Mouse (Mus musculus) erythroblast, embryonic 14.5 days (primary cell): ENCODE measurements around the gene Rbm20. TPM values are rescaled to one million over a fixed set of nuclear protein-coding genes. Genes with fewer than 3 reads are reported as not detected.

Experiments used
- H3K27me3 ChIP-seq: 2 replicates; pipeline ENCODE4 v1.6.1; 2012; ENCODE audit warnings: inconsistent platforms; ENCODE audit not compliant: control insufficient read depth
- H3K36me3 ChIP-seq: 2 replicates; pipeline ENCODE4 v1.6.1; 2012; ENCODE audit warnings: mild to moderate bottlenecking, inconsistent platforms; ENCODE audit not compliant: control insufficient read depth
- H3K4me1 ChIP-seq: 2 replicates; pipeline ENCODE4 v1.6.1; 2012; ENCODE audit warnings: inconsistent platforms; ENCODE audit not compliant: control insufficient read depth
- H3K4me3 ChIP-seq: replicated peaks from 2 replicates; pipeline ENCODE3; 2012; ENCODE audit warnings: moderate library complexity, mild to moderate bottlenecking, inconsistent platforms
- H3K9me3 ChIP-seq: 2 replicates; pipeline ENCODE4 v1.6.1; 2012; ENCODE audit warnings: low read length, inconsistent platforms, mixed read lengths; ENCODE audit not compliant: control insufficient read depth
- GATA1 ChIP-seq: IDR thresholded peaks from 2 replicates; pipeline ENCODE4 v1.6.1; 2012; ENCODE audit warnings: low read length, inconsistent platforms, mixed read lengths
- TAL1 ChIP-seq: IDR thresholded peaks from 3 replicates; pipeline ENCODE4 v1.6.1; 2012; ENCODE audit warnings: low read length, inconsistent platforms, mixed read lengths
- polyA plus RNA-seq: library from polyadenylated mRNA; stranded (reverse); fragments of >175 nt; gene quantifications from 2 replicates; pipeline ENCODE4 v1.2.3, GENCODE M21; 2012

Gene Rbm20
- polyA plus RNA-seq, 1 experiment: not detected

DNA sequence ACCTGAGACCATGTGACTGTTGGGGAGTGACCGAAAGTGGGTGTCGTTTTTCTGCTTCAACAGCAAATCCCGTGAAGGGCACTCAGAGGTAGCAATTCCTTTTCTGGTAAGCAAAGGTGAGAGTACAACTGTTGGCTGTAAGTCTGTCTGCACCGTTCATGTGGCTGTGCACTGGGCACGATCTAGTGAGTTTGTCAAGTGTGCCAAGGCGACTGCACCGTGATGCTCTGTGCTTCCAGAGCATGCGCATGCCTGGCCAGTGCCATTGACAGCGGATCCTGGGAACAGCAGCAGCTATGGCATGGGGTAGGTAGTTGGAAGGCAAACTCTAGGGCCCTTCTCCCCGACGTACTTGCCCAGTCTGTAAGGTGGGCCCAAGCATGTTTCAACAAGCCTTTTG lies 49.6 kb downstream of the Rbm20 start:
- H3K9me3 ChIP-seq: no peaks in the 10 kb centered on the region
- H3K4me1 ChIP-seq: no peaks in the 10 kb centered on the region; the same call in 1 of the 2 replicates
- H3K4me3 ChIP-seq: no peak overlapping the region
- no peaks in the 10 kb centered on the region for H3K27me3 ChIP-seq
- no peaks in the 10 kb centered on the region for H3K36me3 ChIP-seq
- TF ChIP-seq GATA1: no peak
- no peak for TF ChIP-seq TAL1

DNA sequence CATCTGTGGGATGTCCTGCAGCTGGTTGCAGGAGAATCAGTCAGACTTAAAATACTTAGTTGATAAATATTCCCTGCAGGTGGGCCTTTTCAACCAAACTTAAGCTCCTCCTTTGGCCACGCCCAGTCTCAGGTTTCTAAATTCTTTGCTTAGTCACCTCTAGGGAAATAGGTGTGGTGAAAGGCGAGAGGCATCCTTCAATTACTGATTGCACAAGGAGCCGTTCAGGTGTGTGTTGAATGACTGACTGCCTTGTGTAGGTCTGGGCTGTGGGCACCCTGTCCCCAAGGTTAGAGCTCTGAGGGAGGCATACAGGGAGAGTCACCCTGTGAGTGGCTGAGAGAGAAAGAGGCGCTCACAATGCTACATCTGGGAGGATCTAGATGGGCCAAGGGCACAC lies 50.2 kb downstream of the Rbm20 start:
- H3K4me3 ChIP-seq: no peak overlapping the region
- no peaks in the 10 kb centered on the region for H3K9me3 ChIP-seq
- no peaks in the 10 kb centered on the region for H3K27me3 ChIP-seq
- TF ChIP-seq GATA1 (no peak), TAL1 (no peak)
- H3K4me1 ChIP-seq: no peaks in the 10 kb centered on the region; the same call in 1 of the 2 replicates
- H3K36me3 ChIP-seq: no peaks in the 10 kb centered on the region

DNA sequence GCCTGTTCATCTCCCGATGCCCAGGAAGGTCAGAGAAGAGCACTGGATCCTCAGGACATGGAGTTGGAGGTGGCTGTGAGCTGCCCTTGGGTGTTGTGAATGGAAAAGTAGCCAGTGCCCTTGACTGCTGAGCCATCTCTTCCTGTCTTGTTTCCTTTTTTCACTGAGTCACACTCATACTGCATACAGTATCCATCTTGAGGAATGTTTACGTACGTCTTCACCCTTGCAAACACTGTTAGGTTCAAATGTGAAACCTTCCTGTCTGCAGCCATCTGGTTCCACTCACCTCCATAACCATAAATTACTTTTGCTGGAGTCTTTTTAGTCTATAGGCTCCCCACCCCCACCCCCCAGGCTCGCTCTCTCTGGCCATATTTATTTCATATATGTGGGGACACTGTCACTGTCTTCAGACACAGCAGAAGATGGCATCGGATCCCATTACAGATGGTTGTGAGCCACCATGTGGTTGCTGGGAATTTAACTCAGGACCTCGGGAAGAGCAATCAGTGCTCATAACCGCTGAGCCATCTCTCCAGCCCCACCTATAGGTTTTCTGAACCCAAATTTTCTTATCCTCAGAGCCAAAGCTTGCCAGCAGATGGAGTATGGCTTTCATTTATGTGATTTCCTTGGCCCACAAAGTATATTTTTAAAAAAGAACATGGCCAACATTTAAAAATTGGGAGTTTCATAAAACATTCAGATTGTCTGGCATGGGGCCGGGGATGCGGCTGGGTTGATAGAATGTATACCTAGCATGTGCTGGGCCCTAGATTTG lies 51.0 kb downstream of the Rbm20 start:
- no peaks in the 10 kb centered on the region for H3K9me3 ChIP-seq
- H3K4me1 ChIP-seq: no peaks in the 10 kb centered on the region; the same call in 1 of the 2 replicates
- H3K36me3 ChIP-seq: no peaks in the 10 kb centered on the region
- TF ChIP-seq GATA1 (no peak), TAL1 (no peak)
- H3K4me3 ChIP-seq: no peak overlapping the region
- H3K27me3 ChIP-seq: no peaks in the 10 kb centered on the region

DNA sequence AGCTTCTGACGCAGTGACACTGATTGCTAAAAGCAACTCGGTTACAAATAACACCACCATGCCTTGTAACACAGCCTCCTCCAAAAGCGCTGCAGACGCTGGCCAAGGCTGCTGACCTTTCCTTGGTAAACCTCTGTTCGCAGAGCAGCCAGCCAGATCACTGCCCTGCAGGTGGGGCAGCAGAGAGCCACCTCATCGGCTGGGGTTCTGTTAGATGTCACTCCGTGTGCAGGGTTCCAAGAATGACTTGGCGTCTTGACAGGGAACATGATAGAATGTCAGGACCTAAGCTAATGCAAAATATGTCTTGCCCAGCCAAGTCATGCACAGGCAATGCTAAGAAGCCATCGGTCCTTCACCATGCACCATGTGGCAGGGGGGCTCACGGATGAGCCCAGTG lies 52.8 kb downstream of the Rbm20 start:
- Histone ChIP-seq H3K27me3 (no peaks in the 10 kb centered on the region), H3K4me3 (no peak overlapping the region), H3K36me3 (no peaks in the 10 kb centered on the region), H3K4me1 (no peaks in the 10 kb centered on the region; the same call in 1 of the 2 replicates), H3K9me3 (no peaks in the 10 kb centered on the region)
- TF ChIP-seq GATA1: no peak
- no peak for TF ChIP-seq TAL1

DNA sequence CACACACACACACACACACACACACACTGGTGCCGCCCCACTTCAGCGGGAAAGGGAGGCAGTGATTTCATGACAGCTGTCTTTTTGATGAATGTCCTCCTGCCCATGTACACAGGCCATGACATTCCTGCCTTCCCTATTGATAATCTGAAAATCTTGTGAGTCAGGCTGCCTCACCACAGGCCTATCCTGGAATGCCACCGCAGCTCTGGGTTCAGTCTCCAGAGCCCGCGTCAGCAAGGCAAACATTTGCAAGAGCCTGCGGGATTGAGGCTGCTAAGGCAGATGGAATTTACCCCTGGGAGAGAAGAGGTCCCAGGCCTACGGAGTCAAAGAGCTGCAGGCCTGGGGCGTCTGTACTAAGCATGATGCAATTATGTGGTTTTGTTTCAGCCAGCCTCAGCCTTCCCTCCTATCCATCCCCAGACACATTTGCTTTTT lies 54.7 kb downstream of the Rbm20 start:
- Histone ChIP-seq H3K9me3 (no peaks in the 10 kb centered on the region), H3K4me3 (no peak overlapping the region), H3K27me3 (no peaks in the 10 kb centered on the region), H3K36me3 (no peaks in the 10 kb centered on the region), H3K4me1 (no peaks in the 10 kb centered on the region; the same call in 1 of the 2 replicates)
- TF ChIP-seq GATA1: no peak
- TF ChIP-seq TAL1: no peak

DNA sequence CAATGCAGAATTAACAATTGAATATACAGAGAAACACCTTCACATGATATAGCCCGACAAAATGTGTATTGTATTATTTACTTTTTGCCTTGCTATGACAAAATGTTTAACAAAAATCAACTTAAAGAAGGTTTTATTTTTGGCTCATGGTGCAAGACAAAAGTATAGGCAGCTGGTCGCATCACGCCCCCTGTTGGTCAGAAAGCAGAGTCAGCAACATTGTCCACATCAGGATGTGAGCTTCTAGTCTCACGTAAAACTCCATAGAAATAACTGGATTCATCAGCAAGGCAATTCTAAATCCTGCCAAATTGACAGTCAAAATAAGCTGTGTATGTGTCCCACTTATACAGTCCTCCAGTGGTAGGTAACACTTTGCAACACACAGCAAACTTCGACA lies 57.7 kb downstream of the Rbm20 start:
- no peaks in the 10 kb centered on the region for H3K27me3 ChIP-seq
- TF ChIP-seq GATA1 (no peak), TAL1 (no peak)

DNA sequence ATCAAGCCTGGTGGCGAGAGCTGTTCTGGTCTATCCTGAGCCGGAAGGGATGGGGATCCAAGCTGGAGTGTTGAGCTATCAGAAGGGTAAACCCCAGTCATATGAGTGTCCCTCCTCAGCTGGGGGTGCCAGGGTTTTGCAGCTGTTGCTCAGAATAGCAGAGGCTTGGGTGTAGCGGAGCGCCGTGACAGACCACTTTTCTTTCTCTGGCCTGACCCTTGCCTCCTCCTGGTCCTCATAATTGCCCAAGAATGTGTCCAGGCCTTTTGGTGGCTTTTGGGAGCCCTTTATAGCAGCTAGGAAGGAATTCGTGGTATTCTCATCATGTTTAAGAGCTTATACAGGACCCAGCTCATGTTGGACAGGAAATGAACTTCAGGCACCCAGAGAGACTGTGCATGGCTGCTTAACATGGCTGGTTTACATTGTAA lies 61.6 kb downstream of the Rbm20 start:
- H3K4me1 ChIP-seq: peaks cover 2% of the 10 kb centered on the region; the same call in 1 of the 2 replicates
- no peaks in the 10 kb centered on the region for H3K9me3 ChIP-seq
- no peaks in the 10 kb centered on the region for H3K27me3 ChIP-seq
- H3K36me3 ChIP-seq: no peaks in the 10 kb centered on the region
- TF ChIP-seq GATA1 (no peak), TAL1 (no peak)
- no peak overlapping the region for H3K4me3 ChIP-seq

More for the DNA sequence above, 57.7 kb downstream of the Rbm20 start:
- Histone ChIP-seq H3K36me3 (no peaks in the 10 kb centered on the region), H3K4me1 (no peaks in the 10 kb centered on the region), H3K9me3 (no peaks in the 10 kb centered on the region), H3K4me3 (no peak overlapping the region)

DNA sequence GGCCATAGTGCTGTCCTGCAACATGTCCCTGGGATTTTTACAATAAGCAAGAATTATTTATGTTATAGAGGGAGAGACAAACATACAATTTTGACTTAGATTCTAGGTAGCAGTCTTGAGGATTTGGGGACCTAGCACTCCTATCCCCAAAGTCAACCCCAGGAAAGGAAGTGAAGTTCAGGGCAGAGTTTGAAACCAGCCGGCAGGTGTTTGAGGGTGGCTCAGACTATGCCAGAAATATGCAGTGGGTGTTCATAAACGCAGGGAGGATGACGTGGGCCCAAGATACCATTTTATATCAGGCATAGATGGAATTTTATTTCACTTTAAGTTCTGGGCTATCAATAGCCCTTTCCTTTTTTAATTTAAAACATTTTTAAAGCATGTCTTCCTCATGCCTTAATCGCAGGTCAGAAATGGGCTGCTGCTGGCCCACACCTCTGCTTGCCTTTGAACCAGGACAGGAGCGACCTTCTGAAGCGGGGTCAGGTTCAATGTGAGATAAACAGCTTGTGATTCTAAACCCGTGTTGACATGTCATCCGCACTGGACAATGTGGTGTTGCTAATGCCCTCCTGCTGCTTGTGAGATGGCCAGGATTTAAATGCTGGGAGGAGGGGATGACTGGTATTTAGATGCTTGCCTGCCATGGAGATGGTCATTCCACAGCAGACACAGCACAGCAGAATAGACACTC lies 62.6 kb downstream of the Rbm20 start:
- H3K27me3 ChIP-seq: no peaks in the 10 kb centered on the region
- peaks cover 2% of the 10 kb centered on the region; the same call in 1 of the 2 replicates for H3K4me1 ChIP-seq
- H3K9me3 ChIP-seq: no peaks in the 10 kb centered on the region
- TF ChIP-seq GATA1: no peak
- no peak for TF ChIP-seq TAL1
- no peak overlapping the region for H3K4me3 ChIP-seq
- no peaks in the 10 kb centered on the region for H3K36me3 ChIP-seq

DNA sequence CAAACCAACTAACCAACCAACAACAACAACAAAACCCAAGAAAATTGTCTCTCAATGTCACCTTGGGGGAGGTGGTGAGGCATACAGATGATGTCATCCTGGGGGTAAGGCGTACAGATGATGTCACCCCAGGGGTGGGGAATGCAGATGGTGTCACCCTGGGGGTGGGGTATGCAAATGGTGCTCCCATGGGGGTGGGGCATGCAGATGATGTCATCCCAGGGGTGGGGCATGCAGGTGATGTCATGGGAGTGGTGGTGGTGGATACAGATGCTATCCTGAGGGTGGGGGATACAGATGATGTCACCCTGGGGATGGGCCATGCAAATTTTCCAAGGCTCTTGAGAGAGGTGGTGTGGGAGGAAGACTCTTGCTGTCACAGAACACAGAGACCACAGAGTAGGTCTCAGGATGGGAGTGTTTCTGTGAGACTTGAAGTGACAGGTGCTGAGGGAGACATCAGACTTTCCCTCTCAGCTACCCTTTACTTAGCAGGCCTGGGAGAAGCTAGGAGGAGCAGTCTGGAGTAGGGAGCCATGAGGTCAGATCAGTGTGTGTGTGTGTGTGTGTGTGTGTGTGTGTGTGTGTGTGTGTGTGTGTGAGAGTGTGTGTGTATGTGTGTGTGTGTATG lies 63.8 kb downstream of the Rbm20 start:
- Histone ChIP-seq H3K4me1 (peaks cover 2% of the 10 kb centered on the region; the same call in 1 of the 2 replicates), H3K27me3 (no peaks in the 10 kb centered on the region), H3K9me3 (no peaks in the 10 kb centered on the region), H3K36me3 (no peaks in the 10 kb centered on the region), H3K4me3 (no peak overlapping the region)
- TF ChIP-seq TAL1: no peak
- TF ChIP-seq GATA1: no peak
